Mouse (Mus musculus): ENCODE measurements around the gene Vmn1r36.
A peak's percentile ranks its signal among the peaks of the same experiment; 100 is the strongest.
"Not testable (repeated sequence)": the region's sequence is repeated elsewhere in the genome, so short reads cannot be mapped to it uniquely, and the experiment has no call there.

The Vmn1r36 gene

DNA sequence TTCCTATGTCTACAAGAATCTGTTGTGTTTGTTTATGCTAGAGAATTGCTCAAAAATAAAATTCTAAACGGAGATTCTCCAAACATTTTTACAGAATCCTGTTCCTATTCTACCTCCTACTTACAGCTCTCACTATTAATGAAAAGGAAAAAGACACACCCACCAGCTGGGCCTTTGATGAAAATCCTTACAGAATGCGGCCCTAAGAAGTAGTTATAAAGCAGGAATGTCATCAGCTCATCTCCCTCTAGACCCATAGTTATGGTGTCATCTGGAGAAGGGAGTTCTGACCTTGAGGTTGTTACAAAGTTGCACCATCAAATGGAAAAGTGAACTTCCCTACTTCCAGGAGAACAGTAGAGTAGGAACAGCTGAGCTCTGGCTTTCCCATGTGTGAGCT lies at the start of gene Vmn1r36:
Vmn1r36 (minus strand) TSS at position 101 of the 400 bp plus-strand sequence.
- not testable (repeated sequence) for DNase-seq

DNA sequence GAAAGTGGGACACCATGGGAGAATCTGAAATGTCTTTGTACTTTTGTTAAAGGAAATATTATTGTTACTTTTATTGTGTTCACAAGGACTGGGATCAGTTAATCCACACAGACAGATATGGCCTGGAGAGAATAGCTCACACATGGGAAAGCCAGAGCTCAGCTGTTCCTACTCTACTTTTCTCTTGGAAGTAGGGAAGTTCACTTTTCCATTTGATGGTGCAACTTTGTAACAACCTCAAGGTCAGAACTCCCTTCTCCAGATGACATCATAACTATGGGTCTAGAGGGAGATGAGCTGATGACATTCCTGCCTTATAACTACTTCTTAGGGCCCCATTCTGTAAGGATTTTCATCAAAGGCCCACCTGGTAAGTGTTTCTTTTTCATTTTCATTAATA lies 10.1 kb upstream of the Vmn1r36 start, which contains the start of gene Vmn1r37:
Vmn1r37 (plus strand) TSS at position 301 of the 400 bp plus-strand sequence.
- DNase-seq, result not testable (repeated sequence)

DNA sequence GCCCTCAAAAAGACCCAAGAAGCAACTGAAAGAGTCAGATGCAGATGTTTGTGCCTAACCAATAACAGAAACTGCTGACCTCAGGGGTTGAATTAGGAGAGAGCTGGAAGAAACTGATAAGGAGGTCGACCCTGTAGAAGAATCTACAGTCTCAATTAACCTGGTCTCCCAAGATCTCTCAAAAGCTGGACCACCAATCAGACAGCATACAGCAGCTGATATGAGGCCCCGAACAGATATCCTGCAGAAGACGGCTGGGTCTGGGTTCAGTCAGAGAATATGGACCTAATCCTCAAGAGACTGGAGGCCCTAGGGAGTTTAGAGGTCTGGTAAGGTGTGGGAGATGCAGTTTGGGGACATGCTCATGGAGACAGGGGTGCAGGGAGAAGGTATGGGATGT lies 5.1 kb downstream of the Vmn1r36 start:
- DNase-seq, result no peak

DNA sequence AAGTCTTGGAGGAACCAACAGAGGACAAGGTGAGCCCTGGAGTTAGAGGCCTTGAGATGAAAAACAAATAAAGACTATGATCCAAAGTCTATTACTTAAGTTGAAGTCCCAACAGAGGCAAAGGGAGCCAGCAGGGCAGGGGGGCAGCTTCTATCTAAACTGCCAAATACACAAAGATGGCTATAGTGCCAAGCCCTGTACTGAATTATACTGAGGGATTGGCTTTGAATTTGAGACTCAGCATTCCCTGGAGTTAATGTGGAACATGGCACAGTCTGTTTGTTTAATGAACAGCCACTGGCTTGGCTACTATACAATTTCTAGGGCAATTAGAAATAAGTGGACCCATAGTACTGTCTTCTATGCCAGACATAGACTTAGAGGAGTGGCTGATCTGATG lies 10.1 kb downstream of the Vmn1r36 start:
- DNase-seq, result peak; percentile 8

DNA sequence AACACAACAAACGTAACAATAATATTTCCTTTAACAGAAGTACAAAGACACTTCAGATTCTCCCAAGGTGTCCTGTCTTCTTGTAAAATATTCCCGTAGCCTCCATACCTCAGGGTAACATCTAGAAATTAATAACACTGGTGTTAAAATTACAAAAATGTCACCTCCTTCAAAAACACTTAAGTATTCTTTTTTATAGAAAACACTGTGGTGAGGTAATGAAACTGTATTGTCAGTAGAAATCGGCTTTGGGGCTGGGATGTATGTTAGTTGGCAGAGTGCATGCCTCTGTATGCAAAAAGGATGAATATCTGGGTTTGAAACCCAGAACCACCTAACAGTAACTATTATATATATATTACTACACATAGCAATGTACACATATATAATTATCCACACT lies 33.2 kb downstream of the Vmn1r36 start, which contains the start of gene Vmn1r35:
Vmn1r35 (minus strand) TSS at position 101 of the 400 bp plus-strand sequence.
- no peak for DNase-seq
